In genomic region chr16:20730293-20730711, GRCm38 (mm10) we compare ENCODE assay signal across 12 mouse cellular contexts. TPM values are rescaled to one million over a fixed set of nuclear protein-coding genes. Genes with fewer than 3 reads are reported as not detected.
DNase-seq lines count a peak whose midpoint lies in the region; ATAC-seq and TF ChIP-seq lines count a peak whose summit lies in the region.
"Had no signal": no experiment of that assay in that cellular context is flagged by ENCODE, and none has a peak within 500 bp of the region (broad histone marks: within the 10 kb centered on the region; RNA-seq: fewer than 3 reads in every experiment).

No protein-coding gene starts in this region.

- no peak overlapping the region for H3K4me2 ChIP-seq in kidney, embryonic 16.5 days (replicated peaks; ENCODE audit: low read depth, low read length)
- H3K4me2 ChIP-seq in kidney, postnatal 0 days (ENCODE audit: low read length) = no peak overlapping the region
- H3K4me2 ChIP-seq in liver, embryonic 15.5 days = peak overlapping the region; percentile 19; the same call in 1 of the 2 replicates
- H3K4me2 ChIP-seq: hindbrain, embryonic 14.5 days; limb, embryonic 12.5 days had no signal

- H3K27ac ChIP-seq in kidney, embryonic 16.5 days (ENCODE audit: low read length) = no peak overlapping the region
- H3K27ac ChIP-seq in kidney, postnatal 0 days = no peak overlapping the region
- H3K27ac ChIP-seq in liver, embryonic 15.5 days (replicated peaks) = peak overlapping the region; percentile 56
- H3K27ac ChIP-seq: hindbrain, embryonic 14.5 days; limb, embryonic 12.5 days; macrophage had no signal

- no peaks in the 10 kb centered on the region for H3K36me3 ChIP-seq in kidney, embryonic 16.5 days (ENCODE audit: insufficient read depth, low read length)
- H3K36me3 ChIP-seq in kidney, postnatal 0 days (ENCODE audit: insufficient read depth, low read length) = no peaks in the 10 kb centered on the region
- no peaks in the 10 kb centered on the region for H3K36me3 ChIP-seq in liver, embryonic 15.5 days (replicated peaks)
- H3K36me3 ChIP-seq: limb, embryonic 12.5 days had no signal

- DNase-seq in kidney, adult 11 months = peak; percentile 84
- DNase-seq in NIH3T3 (ENCODE audit: low read depth) = peak; percentile 21
- no peak for DNase-seq in kidney, postnatal 0 days (ENCODE audit: low spot score)
- DNase-seq in cerebellum, adult 8-10 months = no peak
- DNase-seq in B cell, adult 2 months = no peak
- no peak for DNase-seq in frontal cortex, postnatal 10 days (ENCODE audit: low spot score in 2 of 2)
- DNase-seq: right cerebral cortex, postnatal 4 days had no signal

- no peaks in the 10 kb centered on the region for H3K9me3 ChIP-seq in kidney, embryonic 16.5 days (ENCODE audit: low read length)
- H3K9me3 ChIP-seq in kidney, postnatal 0 days (replicated peaks; ENCODE audit: low read length) = no peaks in the 10 kb centered on the region
- H3K9me3 ChIP-seq in liver, embryonic 15.5 days (replicated peaks) = no peaks in the 10 kb centered on the region
- H3K9me3 ChIP-seq: limb, embryonic 12.5 days had no signal

- no peak overlapping the region for H3K4me3 ChIP-seq in kidney, embryonic 16.5 days (ENCODE audit: low read length)
- no peak overlapping the region for H3K4me3 ChIP-seq in kidney, postnatal 0 days (replicated peaks; ENCODE audit: low read depth, low read length)
- H3K4me3 ChIP-seq in liver, embryonic 15.5 days (replicated peaks) = peak overlapping the region; percentile 38
- H3K4me3 ChIP-seq: limb, embryonic 12.5 days had no signal

- TF ChIP-seq CTCF in kidney, postnatal 0 days (IDR thresholded peaks at IDR 0.05; ENCODE audit: low read depth) = no peak

- peaks cover 28% of the 10 kb centered on the region for H3K4me1 ChIP-seq in kidney, embryonic 16.5 days (ENCODE audit: insufficient read depth, low read length)
- peaks cover 8% of the 10 kb centered on the region; the same call in 1 of the 2 replicates for H3K4me1 ChIP-seq in kidney, postnatal 0 days (replicated peaks; ENCODE audit: insufficient read depth, low read length)
- H3K4me1 ChIP-seq in liver, embryonic 15.5 days (replicated peaks) = peaks cover 16% of the 10 kb centered on the region

- no peak overlapping the region for H3K9ac ChIP-seq in kidney, embryonic 16.5 days (replicated peaks; ENCODE audit: low read length)
- 0 out of 2 replicates have a peak overlapping the region, but pooled peaks have one; percentile 13 for H3K9ac ChIP-seq in kidney, postnatal 0 days (ENCODE audit: low read depth, low read length)
- no peak overlapping the region for H3K9ac ChIP-seq in liver, embryonic 15.5 days
- H3K9ac ChIP-seq: hindbrain, embryonic 14.5 days; limb, embryonic 12.5 days had no signal

- 32% methylated on average over 5 of the region's 5 CpGs for WGBS in kidney, embryonic 16.5 days
- 27% methylated on average over 5 of the region's 5 CpGs for WGBS in kidney, postnatal 0 days
- WGBS in liver, embryonic 15.5 days (ENCODE audit: insufficient replicate concordance) = 25% methylated on average over 5 of the region's 5 CpGs

- ATAC-seq in kidney, embryonic 16.5 days (ENCODE audit: low FRiP score, low TSS enrichment) = no peak
- peak; percentile 40; the same call in 1 of the 2 replicates for ATAC-seq in kidney, postnatal 0 days (replicated peaks; ENCODE audit: low FRiP score, low read depth)
- peak; percentile 85 for ATAC-seq in liver, embryonic 15.5 days (ENCODE audit: insufficient read depth)

- peaks cover 22% of the 10 kb centered on the region for H3K27me3 ChIP-seq in kidney, embryonic 16.5 days (ENCODE audit: insufficient read depth, low read length)
- H3K27me3 ChIP-seq in kidney, postnatal 0 days (ENCODE audit: insufficient read depth, low read length) = peaks cover 3% of the 10 kb centered on the region; the same call in 1 of the 2 replicates
- peaks cover 85% of the 10 kb centered on the region for H3K27me3 ChIP-seq in liver, embryonic 15.5 days

RNA-seq across cellular contexts. Expression of gene Chrd, which starts 2.6 kb away (rescaled TPM):
- 5.4 and 5.9 TPM in 2 replicates for polyA plus RNA-seq in kidney, embryonic 16.5 days (2015; fragmentation: Nextera tagmentation; extraction: Ambion mirVana)
- polyA plus RNA-seq in kidney, postnatal 0 days (2015; fragmentation: Nextera tagmentation; extraction: Ambion mirVana) = 2.7 and 2.9 TPM in 2 replicates
- polyA plus RNA-seq in liver, embryonic 15.5 days (2015; fragmentation: Nextera tagmentation; extraction: Ambion mirVana) = 0.37 and 0.47 TPM in 2 replicates
- polyA plus RNA-seq: macrophage had no signal

RNA-seq across cellular contexts. Expression of gene Thpo, which starts 4.0 kb away (rescaled TPM):
- 1.2 and 2.0 TPM in 2 replicates for polyA plus RNA-seq in kidney, embryonic 16.5 days (2015; fragmentation: Nextera tagmentation; extraction: Ambion mirVana)
- polyA plus RNA-seq in kidney, postnatal 0 days (2015; fragmentation: Nextera tagmentation; extraction: Ambion mirVana) = 0.62 and 0.83 TPM in 2 replicates
- polyA plus RNA-seq in liver, embryonic 15.5 days (2015; fragmentation: Nextera tagmentation; extraction: Ambion mirVana) = 5.0 and 5.6 TPM in 2 replicates
- polyA plus RNA-seq: macrophage had no signal

RNA-seq across cellular contexts. Expression of gene Clcn2, which starts 12.8 kb away (rescaled TPM):
- polyA plus RNA-seq in kidney, embryonic 16.5 days (2015; fragmentation: Nextera tagmentation; extraction: Ambion mirVana) = 18.7 and 20.1 TPM in 2 replicates
- polyA plus RNA-seq in kidney, postnatal 0 days (2015; fragmentation: Nextera tagmentation; extraction: Ambion mirVana) = 10.2 and 10.7 TPM in 2 replicates
- 9.5 and 13.7 TPM in 2 replicates for polyA plus RNA-seq in liver, embryonic 15.5 days (2015; fragmentation: Nextera tagmentation; extraction: Ambion mirVana)

RNA-seq across cellular contexts. Expression of gene Polr2h, which starts 12.8 kb away (rescaled TPM):
- 107 and 119 TPM in 2 replicates for polyA plus RNA-seq in kidney, embryonic 16.5 days (2015; fragmentation: Nextera tagmentation; extraction: Ambion mirVana)
- 98.6 and 105 TPM in 2 replicates for polyA plus RNA-seq in kidney, postnatal 0 days (2015; fragmentation: Nextera tagmentation; extraction: Ambion mirVana)
- 36.4 and 39.3 TPM in 2 replicates for polyA plus RNA-seq in liver, embryonic 15.5 days (2015; fragmentation: Nextera tagmentation; extraction: Ambion mirVana)

RNA-seq across cellular contexts. Expression of gene Fam131a, which starts 37.3 kb away (rescaled TPM):
- polyA plus RNA-seq in kidney, embryonic 16.5 days (2015; fragmentation: Nextera tagmentation; extraction: Ambion mirVana) = 7.6 and 8.0 TPM in 2 replicates
- polyA plus RNA-seq in kidney, postnatal 0 days (2015; fragmentation: Nextera tagmentation; extraction: Ambion mirVana) = 6.4 and 6.9 TPM in 2 replicates
- 1.3 and 1.8 TPM in 2 replicates for polyA plus RNA-seq in liver, embryonic 15.5 days (2015; fragmentation: Nextera tagmentation; extraction: Ambion mirVana)

Comparison
In these comparisons a context has a peak if more than half of its experiments do, and no peak if none do; other contexts are left out.
1. DNase-seq: peak in kidney, adult 11 months (single experiment) and NIH3T3 (single experiment); none in kidney, postnatal 0 days (single experiment), cerebellum, adult 8-10 months (single experiment), B cell, adult 2 months (0 of 2) and frontal cortex, postnatal 10 days (0 of 2).